Mouse (Mus musculus) heart, embryonic 14.5 days (tissue): Measurements from ENCODE around the gene Fam3c. TPM values are rescaled to one million over a fixed set of nuclear protein-coding genes. Genes with fewer than 3 reads are reported as not detected.

Experiments used
- ATAC-seq: fragments of 200-750 bp; cut with Nextera tagmentation; 2 replicates; pipeline ENCODE4 v1.8.0; 2017; ENCODE audit warnings: low read depth, moderate TSS enrichment; ENCODE audit not compliant: insufficient number of reproducible peaks, insufficient read depth, low FRiP score
- H3K27ac ChIP-seq, 2 experiments: fragments of 200-500 bp in 1 of 2; fragments of 300-500 bp in 1 of 2; sonication (generic) in 1 of 2; replicated peaks in 1 of 2; 2 replicates each; pipeline ENCODE4 v1.5.1; 2012 to 2014; ENCODE audit warnings: low read depth in 2 of 2, low read length in 2 of 2, control low read depth in 1 of 2, mild to moderate bottlenecking in 1 of 2, mixed read lengths in 1 of 2; ENCODE audit not compliant: control insufficient read depth in 1 of 2, insufficient read depth in 1 of 2
- H3K27me3 ChIP-seq: fragments of 300-500 bp; sonication (generic); 2 replicates; pipeline ENCODE4 v1.6.1; 2014; ENCODE audit warnings: mild to moderate bottlenecking, low read length, control low read depth; ENCODE audit not compliant: control insufficient read depth, insufficient read depth
- H3K36me3 ChIP-seq: fragments of 300-500 bp; sonication (generic); 2 replicates; pipeline ENCODE4 v1.6.1; 2014; ENCODE audit warnings: mild to moderate bottlenecking, control low read depth, low read length, mixed read lengths; ENCODE audit not compliant: control insufficient read depth, insufficient read depth
- H3K4me1 ChIP-seq, 2 experiments: fragments of 200-500 bp in 1 of 2; fragments of 300-500 bp in 1 of 2; sonication (generic) in 1 of 2; 2 replicates each; pipeline ENCODE4 v1.6.1; 2012 to 2014; ENCODE audit warnings: low read length in 2 of 2, control low read depth in 1 of 2, mixed read lengths in 1 of 2; ENCODE audit not compliant: control insufficient read depth in 2 of 2, insufficient read depth in 2 of 2
- H3K4me2 ChIP-seq: fragments of 300-500 bp; sonication (generic); 2 replicates; pipeline ENCODE4 v1.6.1; 2014; ENCODE audit warnings: mild to moderate bottlenecking, low read length
- H3K4me3 ChIP-seq, 2 experiments: fragments of 200-500 bp in 1 of 2; fragments of 300-500 bp in 1 of 2; sonication (generic) in 1 of 2; 2 replicates each; pipeline ENCODE4 v1.5.1; 2012 to 2014; ENCODE audit warnings: low read length in 2 of 2, mild to moderate bottlenecking in 2 of 2, control low read depth in 1 of 2, low read depth in 1 of 2, moderate library complexity in 1 of 2; ENCODE audit not compliant: control insufficient read depth in 1 of 2, insufficient read depth in 1 of 2
- H3K9ac ChIP-seq: fragments of 300-500 bp; sonication (generic); 2 replicates; pipeline ENCODE4 v1.6.1; 2014; ENCODE audit warnings: mild to moderate bottlenecking, low read length
- H3K9me3 ChIP-seq: fragments of 300-500 bp; sonication (generic); 2 replicates; pipeline ENCODE4 v1.6.1; 2016; ENCODE audit warnings: low read length, control low read depth; ENCODE audit not compliant: control insufficient read depth
- WGBS: fragments of 180-500 bp; shearing (Covaris S2); extraction: QIAGEN DNeasy Blood & Tissue Kit; methylation state at CpG from one replicate; pipeline ENCODE4 v1.1.7; 2014; 5-methylcytosine and 5-hydroxymethylcytosine counted together
- polyA plus RNA-seq: library from polyadenylated mRNA; unstranded; fragments of >200 nt; fragmentation: Nextera tagmentation; extraction: Ambion mirVana; gene quantifications from 2 replicates; pipeline ENCODE4 v1.2.1, GENCODE M21; 2014

Gene Fam3c
- polyA plus RNA-seq, 1 experiment from 2014 or later = 49.6 TPM

DNA sequence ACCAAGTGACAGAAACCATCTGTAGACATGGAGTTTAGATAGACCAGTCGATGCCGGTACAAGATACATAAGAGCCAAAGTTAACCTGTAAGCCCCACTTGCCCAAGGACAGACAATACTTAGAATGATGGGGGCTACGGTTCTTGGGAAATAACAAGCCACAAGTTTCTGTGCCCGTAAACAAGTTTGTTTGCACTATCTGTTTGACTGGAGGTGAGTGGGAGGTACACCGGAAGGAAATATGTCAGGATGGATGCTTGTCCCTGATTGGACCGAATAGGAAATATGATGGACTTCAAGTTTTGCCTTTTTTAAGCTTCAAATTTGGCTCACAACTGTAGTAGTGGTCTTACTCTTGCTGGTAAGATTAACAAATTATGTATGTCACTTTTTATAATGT is 12.3 kb downstream of the Fam3c start:
- H3K27ac ChIP-seq = no peak overlapping the region
- no peak overlapping the region for H3K9ac ChIP-seq
- no peaks in the 10 kb centered on the region for H3K27me3 ChIP-seq
- peaks cover 13 to 30% of the 10 kb centered on the region in 2 experiments for H3K4me1 ChIP-seq
- H3K4me2 ChIP-seq = no peak overlapping the region
- no peak for ATAC-seq
- peaks cover 6% of the 10 kb centered on the region; the same call in 1 of the 2 replicates for H3K36me3 ChIP-seq
- H3K9me3 ChIP-seq = no peaks in the 10 kb centered on the region
- 86% methylated on average over 6 of the region's 6 CpGs for WGBS
- no peak overlapping the region for H3K4me3 ChIP-seq

DNA sequence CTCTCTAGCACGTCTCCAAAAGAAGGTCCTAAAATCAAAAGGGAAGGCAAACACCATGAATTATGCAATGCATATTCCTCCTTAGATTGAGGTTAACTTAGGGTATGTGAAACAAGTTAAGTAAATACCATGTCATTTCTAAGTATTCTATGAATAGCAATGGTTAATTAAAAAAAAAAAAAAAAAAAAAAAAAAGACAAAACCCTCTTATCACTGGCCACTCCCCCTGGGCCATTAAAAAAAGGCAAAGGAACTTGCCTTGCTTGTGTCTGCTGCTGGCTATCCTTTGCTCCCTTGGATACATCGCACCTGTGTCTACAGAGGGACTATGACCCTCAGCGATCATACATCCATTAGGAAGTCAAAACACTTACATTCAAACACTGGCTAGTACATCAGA is 12.8 kb downstream of the Fam3c start:
- Histone ChIP-seq H3K36me3 (peaks cover 6% of the 10 kb centered on the region; the same call in 1 of the 2 replicates), H3K4me3 (no peak overlapping the region), H3K9me3 (no peaks in the 10 kb centered on the region), H3K27ac (no peak overlapping the region), H3K27me3 (no peaks in the 10 kb centered on the region), H3K4me2 (no peak overlapping the region), H3K9ac (no peak overlapping the region), H3K4me1 (peaks cover 13 to 30% of the 10 kb centered on the region in 2 experiments)
- no peak for ATAC-seq
- WGBS = 93% methylated on average over 3 of the region's 3 CpGs

DNA sequence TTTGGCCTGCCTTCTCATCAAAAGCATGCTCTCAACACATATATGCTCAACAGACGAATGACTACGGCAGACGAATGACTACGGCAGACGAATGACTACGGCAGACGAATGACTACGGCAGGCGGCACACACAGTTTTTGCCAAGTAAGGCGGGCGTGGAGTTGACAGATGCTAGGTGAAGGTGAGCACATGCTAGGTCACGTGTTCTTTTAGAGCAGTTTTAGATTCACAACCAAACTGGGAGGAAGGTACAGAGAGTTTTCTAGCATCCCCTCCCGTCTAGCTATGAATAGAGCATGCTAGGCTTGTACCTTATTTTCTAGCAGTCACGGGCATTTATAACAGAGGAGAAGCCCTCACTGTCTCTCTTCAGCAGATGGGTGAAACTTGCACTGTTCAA is 15.3 kb downstream of the Fam3c start:
- Histone ChIP-seq H3K27ac (no peak overlapping the region), H3K4me1 (peaks cover 2 to 16% of the 10 kb centered on the region in 2 experiments; a peak in 3 of 4 replicates), H3K9me3 (no peaks in the 10 kb centered on the region), H3K27me3 (no peaks in the 10 kb centered on the region), H3K36me3 (peaks cover 12% of the 10 kb centered on the region), H3K9ac (no peak overlapping the region), H3K4me2 (no peak overlapping the region), H3K4me3 (no peak overlapping the region)
- no peak for ATAC-seq
- 90% methylated on average over 14 of the region's 14 CpGs for WGBS

DNA sequence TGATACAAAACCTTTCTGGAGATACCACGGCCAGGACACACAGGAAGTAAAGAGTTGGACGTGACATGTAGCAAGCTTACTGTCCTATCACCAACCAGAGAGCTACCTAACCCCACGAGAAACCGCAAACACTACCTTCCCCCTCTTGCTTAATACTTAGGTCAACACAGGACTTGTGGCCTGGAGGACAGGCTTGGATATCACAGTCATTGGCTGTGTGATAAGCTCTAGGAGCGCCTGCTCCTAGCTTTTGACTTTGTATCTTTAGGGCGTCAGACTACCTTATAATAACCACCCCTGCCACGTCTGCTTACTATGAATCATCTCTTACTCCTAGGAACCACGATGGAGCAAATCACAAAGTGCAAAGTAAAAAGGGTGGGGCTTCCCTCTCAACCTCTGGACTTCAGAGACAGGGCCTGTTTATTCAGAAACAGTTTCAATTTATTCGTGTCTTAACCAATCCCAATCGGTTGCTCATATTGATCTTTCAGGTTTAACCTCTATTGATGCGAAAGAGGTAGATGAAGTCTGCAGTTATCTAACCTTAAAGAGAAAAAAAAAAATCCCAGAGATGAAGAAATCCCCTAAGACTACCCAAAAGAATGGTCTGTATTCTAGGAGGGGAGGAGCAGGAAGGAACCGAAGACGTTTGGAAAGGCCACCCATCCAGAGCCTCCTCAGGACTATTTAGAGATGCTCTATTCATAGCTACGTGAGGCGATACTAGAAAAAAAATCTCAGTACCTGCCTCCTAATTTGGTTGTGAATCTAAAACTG is 16.1 kb downstream of the Fam3c start:
- no peaks in the 10 kb centered on the region for H3K27me3 ChIP-seq
- no peak overlapping the region for H3K4me2 ChIP-seq
- no peak for ATAC-seq
- H3K9ac ChIP-seq = no peak overlapping the region
- peaks cover 2 to 15% of the 10 kb centered on the region in 2 experiments; a peak in 3 of 4 replicates for H3K4me1 ChIP-seq
- peaks cover 13% of the 10 kb centered on the region for H3K36me3 ChIP-seq
- no peaks in the 10 kb centered on the region for H3K9me3 ChIP-seq
- no peak overlapping the region for H3K27ac ChIP-seq
- no peak overlapping the region for H3K4me3 ChIP-seq
- WGBS = 78% methylated on average over 15 of the region's 15 CpGs

DNA sequence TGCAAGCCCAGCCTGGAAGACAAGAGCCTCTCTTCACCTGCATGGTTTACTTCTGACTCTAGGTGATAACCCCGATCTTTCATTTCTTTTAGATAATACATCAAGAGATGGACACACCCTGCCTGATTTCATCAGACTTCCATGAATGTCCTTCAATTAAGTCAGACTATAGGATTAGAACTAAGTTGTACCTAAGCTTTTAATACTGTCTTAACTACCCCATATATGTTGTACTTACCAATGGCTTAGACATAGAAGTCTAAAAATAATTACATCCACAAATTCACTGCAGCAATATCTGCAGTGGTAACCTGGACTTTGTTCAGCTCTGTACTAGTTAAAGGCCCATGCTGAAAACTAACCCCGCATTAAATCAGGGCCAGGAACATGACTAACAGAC is 23.5 kb downstream of the Fam3c start:
- peaks cover 2 to 13% of the 10 kb centered on the region in 2 experiments; a peak in 3 of 4 replicates for H3K4me1 ChIP-seq
- 93% methylated on average over 2 of the region's 2 CpGs for WGBS
- H3K9me3 ChIP-seq = no peaks in the 10 kb centered on the region
- H3K27me3 ChIP-seq = no peaks in the 10 kb centered on the region
- no peak overlapping the region for H3K4me2 ChIP-seq
- no peak overlapping the region for H3K27ac ChIP-seq
- ATAC-seq = no peak
- no peak overlapping the region for H3K9ac ChIP-seq
- H3K36me3 ChIP-seq = peaks cover 10% of the 10 kb centered on the region; the same call in 1 of the 2 replicates
- no peak overlapping the region for H3K4me3 ChIP-seq

DNA sequence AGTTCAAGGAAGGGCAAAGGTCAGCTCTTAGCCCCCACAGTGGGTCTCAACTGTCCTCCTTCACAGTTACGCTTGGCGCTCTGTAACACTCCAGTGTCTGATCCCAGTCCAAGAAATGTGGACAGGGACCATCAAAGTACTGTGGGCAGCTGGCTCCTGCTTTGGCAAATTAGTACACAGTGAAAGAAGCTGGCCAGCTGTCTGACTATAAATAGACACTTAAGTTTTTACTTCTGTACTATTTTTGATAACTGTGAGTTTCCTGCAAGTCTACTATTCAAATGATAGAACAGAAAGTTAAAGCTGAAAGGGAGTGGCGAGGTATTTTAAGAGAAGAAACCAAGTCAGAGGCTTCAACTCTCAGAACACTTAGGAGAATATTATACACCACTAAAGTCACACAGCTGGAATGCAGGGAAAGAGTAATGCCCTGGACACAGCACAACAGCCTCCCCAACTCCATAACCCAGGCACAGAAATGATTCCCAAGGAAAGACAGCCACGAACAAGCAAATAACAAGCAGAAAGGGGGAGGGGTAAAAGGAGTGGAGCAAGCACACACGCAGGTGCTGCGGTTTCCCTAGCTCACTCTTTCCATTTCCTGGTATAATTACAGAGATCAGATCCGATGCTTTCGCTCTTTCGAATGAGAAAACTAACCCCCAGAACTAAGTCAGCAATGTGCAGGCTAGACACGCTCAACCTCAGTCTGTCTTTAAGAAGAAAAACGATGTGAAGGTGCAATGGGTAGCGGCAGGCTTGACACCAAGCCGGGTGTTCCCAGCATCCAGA is 25.7 kb downstream of the Fam3c start:
- Histone ChIP-seq H3K4me1 (peaks cover 2 to 16% of the 10 kb centered on the region in 2 experiments), H3K9ac (no peak overlapping the region), H3K27me3 (no peaks in the 10 kb centered on the region), H3K27ac (no peak overlapping the region), H3K4me3 (no peak overlapping the region), H3K36me3 (peaks cover 9% of the 10 kb centered on the region; the same call in 1 of the 2 replicates), H3K9me3 (no peaks in the 10 kb centered on the region), H3K4me2 (no peak overlapping the region)
- 82% methylated on average over 13 of the region's 13 CpGs for WGBS
- no peak for ATAC-seq

DNA sequence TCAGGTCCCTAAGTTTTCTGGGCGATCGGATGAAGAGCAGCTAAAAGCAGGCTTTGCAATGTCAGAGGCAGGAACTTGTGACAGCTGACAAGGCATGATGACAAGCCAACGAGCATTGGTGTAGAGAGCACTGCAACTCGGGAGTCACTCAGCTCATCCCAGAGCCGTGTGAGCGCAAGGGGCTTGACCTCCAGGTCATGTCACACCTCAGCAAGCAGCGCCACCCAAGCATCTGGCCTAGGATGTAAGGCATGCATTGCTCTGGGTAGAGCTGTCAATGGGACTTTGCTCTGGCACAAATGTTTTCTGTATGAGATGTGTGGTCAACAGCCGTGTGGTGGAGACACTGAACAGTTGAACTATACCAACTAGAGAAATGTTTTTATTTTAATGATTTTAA is 28.1 kb downstream of the Fam3c start:
- H3K9me3 ChIP-seq = no peaks in the 10 kb centered on the region
- no peak overlapping the region for H3K9ac ChIP-seq
- WGBS = 52% methylated on average over 8 of the region's 8 CpGs
- H3K27me3 ChIP-seq = no peaks in the 10 kb centered on the region
- no peak overlapping the region for H3K4me3 ChIP-seq
- no peak for ATAC-seq
- no peak overlapping the region for H3K27ac ChIP-seq
- H3K4me2 ChIP-seq = no peak overlapping the region
- peaks cover 2 to 16% of the 10 kb centered on the region in 2 experiments for H3K4me1 ChIP-seq
- peaks cover 17% of the 10 kb centered on the region; the same call in 1 of the 2 replicates for H3K36me3 ChIP-seq
